Comparison of ENCODE assay signal across 8 mouse cellular contexts in the genomic region with DNA sequence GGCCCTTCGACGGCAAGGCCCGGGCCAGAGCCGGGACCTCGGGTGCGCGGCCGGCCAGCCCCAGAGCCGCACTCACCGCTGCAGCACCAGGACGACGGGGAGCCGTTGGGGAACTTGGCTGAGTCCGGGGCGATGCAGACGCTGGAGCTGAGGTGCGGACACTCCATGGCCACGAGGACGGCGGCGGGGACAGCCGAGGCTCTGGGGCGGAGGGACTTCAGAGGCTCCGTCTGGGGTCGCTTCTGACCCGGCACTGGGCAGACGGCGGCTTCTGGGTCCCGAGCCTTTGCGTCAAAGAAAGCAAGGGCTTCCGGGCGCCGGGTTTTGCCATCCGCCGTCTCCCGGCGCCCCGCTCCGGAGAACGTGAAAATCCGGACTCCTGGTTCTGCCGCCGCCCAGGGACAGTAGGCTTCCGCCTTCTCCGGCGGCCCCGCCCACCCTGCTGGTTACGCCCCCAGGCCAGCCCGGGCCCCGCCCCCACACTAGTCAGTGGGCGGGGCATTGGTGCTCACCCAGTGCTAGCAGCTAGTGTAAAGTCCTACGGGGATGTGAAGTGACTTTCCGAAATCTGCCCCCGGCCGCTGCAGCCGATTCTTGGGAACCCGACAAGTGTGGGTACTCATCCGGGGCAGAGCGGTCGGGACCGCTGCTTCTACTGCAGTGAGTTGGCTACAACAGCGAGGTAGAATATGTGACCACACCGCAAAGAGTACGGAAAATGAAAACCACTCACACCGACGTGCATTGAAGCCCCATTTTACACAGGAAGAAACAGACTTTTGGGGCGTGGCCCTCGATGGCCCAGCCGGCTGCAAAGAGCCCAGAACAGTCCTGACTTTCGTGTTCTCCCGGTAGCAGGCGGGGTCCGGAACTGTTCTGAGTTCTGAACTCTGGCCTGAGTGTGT. TPM values are rescaled to one million over a fixed set of nuclear protein-coding genes. Genes with fewer than 3 reads are reported as not detected.
DNase-seq lines count a peak whose midpoint lies in the region; ATAC-seq lines count a peak whose summit lies in the region.

TSS of gene Usp3 (minus strand) at position 435 of the 905 bp plus-strand sequence.

- H3K27ac ChIP-seq in hindbrain, embryonic 15.5 days (replicated peaks) = peak within 1 kb of the TSS; percentile 86

- under 1% methylated on average over 72 of the region's 73 CpGs for WGBS in hindbrain, embryonic 15.5 days

- peak within 1 kb of the TSS; percentile 67 for H3K4me3 ChIP-seq in hindbrain, embryonic 15.5 days

- peaks cover 3% of the 10 kb centered on the region; the same call in 1 of the 2 replicates for H3K27me3 ChIP-seq in hindbrain, embryonic 15.5 days

- peak; percentile 91 for ATAC-seq in hindbrain, embryonic 15.5 days (ENCODE audit: low FRiP score, low read depth)

- H3K9ac ChIP-seq in hindbrain, embryonic 15.5 days = peak within 1 kb of the TSS; percentile 78

- peaks cover 37% of the 10 kb centered on the region for H3K4me1 ChIP-seq in hindbrain, embryonic 15.5 days (replicated peaks)

- no peaks in the 10 kb centered on the region for H3K36me3 ChIP-seq in hindbrain, embryonic 15.5 days

- DNase-seq in R1 (ENCODE audit: low read depth, low spot score) = peak; percentile 96
- peak; percentile 99 for DNase-seq in cerebellum, postnatal 25 days
- peak; percentile 90 to 95 for DNase-seq in frontal cortex, postnatal 36 days (ENCODE audit: low spot score in 2 of 2)
- DNase-seq in left cerebral cortex, adult 11 months (ENCODE audit: low spot score) = peak; percentile 89
- peak; percentile 97 to 98 for DNase-seq in lung, postnatal 4 days
- DNase-seq in retina, postnatal 7 days (ENCODE audit: low read depth, low spot score) = peak; percentile 91
- DNase-seq in urinary bladder, adult 2 months (ENCODE audit: low spot score) = peak; percentile 94

- H3K4me2 ChIP-seq in hindbrain, embryonic 15.5 days = peak within 1 kb of the TSS; percentile 73

- H3K9me3 ChIP-seq in hindbrain, embryonic 15.5 days = no peaks in the 10 kb centered on the region

RNA-seq across cellular contexts. Expression of gene Usp3, which starts in this region (rescaled TPM):
- 57.1 and 67.8 TPM in 2 replicates for polyA plus RNA-seq in hindbrain, embryonic 15.5 days (2015; fragmentation: Nextera tagmentation; extraction: Ambion mirVana)
- polyA plus RNA-seq in urinary bladder, adult 2 months (2012; rRNA removed) = 39.3 and 40.1 TPM in 2 replicates

Comparison
In these comparisons a context has a peak if more than half of its experiments do, and no peak if none do; other contexts are left out.
1. Peak in every context shown above with its lines: DNase-seq, ATAC-seq, H3K4me3 ChIP-seq and H3K27ac ChIP-seq.